Mouse (Mus musculus) forebrain, embryonic 15.5 days (tissue): ENCODE measurements around the gene Inpp5a. TPM values are rescaled to one million over a fixed set of nuclear protein-coding genes. Genes with fewer than 3 reads are reported as not detected.

Experiments used
- ATAC-seq: fragments of 200-750 bp; cut with Nextera tagmentation; replicated peaks from 2 replicates; pipeline ENCODE4 v1.8.0; 2017; ENCODE audit warnings: mild to moderate bottlenecking, moderate TSS enrichment, moderate library complexity
- H3K27ac ChIP-seq: fragments of 300-500 bp; sonication (generic); replicated peaks from 2 replicates; pipeline ENCODE4 v1.5.1; 2015; ENCODE audit warnings: mild to moderate bottlenecking, inconsistent platforms
- H3K27me3 ChIP-seq: fragments of 300-500 bp; sonication (generic); 2 replicates; pipeline ENCODE4 v1.6.1; 2015; ENCODE audit warnings: inconsistent platforms
- H3K36me3 ChIP-seq: fragments of 300-500 bp; sonication (generic); 2 replicates; pipeline ENCODE4 v1.6.1; 2015; ENCODE audit warnings: mild to moderate bottlenecking, inconsistent platforms
- H3K4me1 ChIP-seq: fragments of 300-500 bp; sonication (generic); 2 replicates; pipeline ENCODE4 v1.6.1; 2015; ENCODE audit warnings: inconsistent platforms
- H3K4me2 ChIP-seq: fragments of 300-500 bp; sonication (generic); replicated peaks from 2 replicates; pipeline ENCODE4 v1.6.1; 2015; ENCODE audit warnings: mild to moderate bottlenecking, inconsistent platforms
- H3K4me3 ChIP-seq: fragments of 300-500 bp; sonication (generic); 2 replicates; pipeline ENCODE4 v1.5.1; 2015; ENCODE audit warnings: mild to moderate bottlenecking, inconsistent platforms
- H3K9ac ChIP-seq: fragments of 300-500 bp; sonication (generic); replicated peaks from 2 replicates; pipeline ENCODE4 v1.6.1; 2015; ENCODE audit warnings: mild to moderate bottlenecking, inconsistent platforms
- H3K9me3 ChIP-seq: fragments of 300-500 bp; sonication (generic); 2 replicates; pipeline ENCODE4 v1.6.1; 2016; ENCODE audit warnings: inconsistent platforms
- WGBS: fragments of 180-500 bp; shearing (Covaris S2); methylation state at CpG from one replicate; pipeline ENCODE4 v1.1.7; 2015; ENCODE audit warnings: mixed read lengths; 5-methylcytosine and 5-hydroxymethylcytosine counted together
- polyA plus RNA-seq: library from polyadenylated mRNA; unstranded; fragments of >200 nt; fragmentation: Nextera tagmentation; extraction: Ambion mirVana; gene quantifications from 2 replicates; pipeline ENCODE4 v1.2.1, GENCODE M21; 2015

Inpp5a gene
- polyA plus RNA-seq, 1 experiment from 2014 or later: 12.7 TPM

- Histone ChIP-seq H3K9ac (no peak overlapping the region), H3K9me3 (no peaks in the 10 kb centered on the region), H3K36me3 (no peaks in the 10 kb centered on the region), H3K27ac (no peak overlapping the region), H3K4me1 (peaks cover 15% of the 10 kb centered on the region), H3K4me3 (no peak overlapping the region), H3K27me3 (peaks cover 24% of the 10 kb centered on the region), H3K4me2 (no peak overlapping the region)
- ATAC-seq: no peak
- 100% methylated on average over 1 of the region's 1 CpGs for WGBS
Measured at GRCm38 (mm10) chr7:139540601-139541000, 151.7 kb downstream of the Inpp5a start.

GRCm38 (mm10) chr7:139541422-139541821 lies 152.5 kb downstream of the Inpp5a start:
- no peak for ATAC-seq
- H3K36me3 ChIP-seq: no peaks in the 10 kb centered on the region
- H3K27ac ChIP-seq: no peak overlapping the region
- H3K27me3 ChIP-seq: peaks cover 23% of the 10 kb centered on the region; the same call in 1 of the 2 replicates
- WGBS: 83% methylated on average over 6 of the region's 6 CpGs
- H3K9ac ChIP-seq: no peak overlapping the region
- no peak overlapping the region for H3K4me3 ChIP-seq
- peaks cover 23% of the 10 kb centered on the region for H3K4me1 ChIP-seq
- H3K4me2 ChIP-seq: no peak overlapping the region
- no peaks in the 10 kb centered on the region for H3K9me3 ChIP-seq

DNA sequence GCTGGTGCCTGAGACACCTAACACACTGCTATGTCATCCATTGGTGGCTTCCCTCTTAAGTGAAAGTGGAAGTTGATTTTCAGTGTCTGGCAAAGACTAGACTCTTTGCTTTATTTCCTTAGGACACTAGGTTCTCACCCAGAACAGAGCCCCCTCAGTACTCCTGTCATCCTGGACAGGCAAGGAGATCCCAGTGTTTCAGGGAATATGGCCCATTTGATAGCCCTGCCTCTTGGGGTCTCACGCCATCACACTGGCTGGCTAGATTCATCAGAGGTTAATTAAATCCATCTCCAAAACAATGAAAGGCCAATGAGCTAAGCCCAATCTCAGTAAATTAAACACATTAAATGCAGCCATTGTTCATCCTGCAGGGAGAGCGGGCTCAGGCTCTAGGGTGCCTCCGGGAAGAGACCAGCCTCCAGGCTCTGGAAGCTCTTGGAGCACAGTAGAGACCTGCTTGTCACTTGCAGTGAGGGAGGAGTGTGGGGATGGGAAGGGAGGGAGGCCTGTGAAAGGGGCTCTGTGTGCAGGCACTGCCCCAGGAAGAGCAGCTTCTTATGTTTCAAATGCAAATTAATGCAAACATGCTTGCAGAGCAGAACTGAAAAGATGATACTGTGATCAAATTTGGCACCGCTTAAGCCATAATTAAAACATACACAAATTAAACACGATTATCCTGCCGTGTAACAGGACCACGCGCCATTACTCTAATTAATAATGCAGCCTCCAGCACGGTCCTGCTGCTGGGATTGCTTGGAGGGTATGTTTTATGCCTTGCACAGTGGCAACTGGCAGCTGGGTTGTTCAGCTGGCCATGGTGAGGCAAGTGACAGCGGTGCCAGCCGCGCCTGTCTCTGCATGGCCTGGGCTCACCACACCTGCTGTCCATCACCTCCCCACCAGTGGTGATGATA lies 156.1 kb downstream of the Inpp5a start:
- Histone ChIP-seq H3K9me3 (no peaks in the 10 kb centered on the region), H3K4me2 (peak overlapping the region; percentile 19; the same call in 1 of the 2 replicates), H3K4me1 (peaks cover 23% of the 10 kb centered on the region), H3K27ac (peak overlapping the region; percentile 59), H3K9ac (no peak overlapping the region), H3K27me3 (peaks cover 45% of the 10 kb centered on the region), H3K4me3 (no peak overlapping the region), H3K36me3 (no peaks in the 10 kb centered on the region)
- 7% methylated on average over 12 of the region's 12 CpGs for WGBS
- peak; percentile 98 for ATAC-seq

DNA sequence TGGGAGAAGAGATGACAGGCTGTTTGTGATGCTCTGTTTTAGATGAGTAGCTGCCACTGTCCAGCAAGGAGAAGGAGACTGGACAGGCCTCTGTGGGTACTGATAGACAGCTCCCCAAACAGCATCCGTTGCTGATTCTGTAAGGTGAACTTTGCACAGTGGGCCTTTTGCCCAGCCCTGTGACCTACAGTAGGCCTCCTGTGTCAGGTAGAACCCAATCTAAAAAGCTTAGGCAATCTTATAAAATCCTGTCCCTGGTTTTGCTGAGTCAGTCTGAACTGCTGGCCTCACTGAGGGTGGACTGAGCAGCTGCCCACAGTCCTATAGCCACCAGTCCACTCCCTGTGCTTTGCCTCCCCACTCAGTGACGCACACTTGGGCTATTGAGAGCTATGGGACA lies 158.4 kb downstream of the Inpp5a start:
- H3K36me3 ChIP-seq: no peaks in the 10 kb centered on the region
- 90% methylated on average over 2 of the region's 2 CpGs for WGBS
- H3K4me1 ChIP-seq: peaks cover 23% of the 10 kb centered on the region
- no peak overlapping the region for H3K4me2 ChIP-seq
- no peaks in the 10 kb centered on the region for H3K9me3 ChIP-seq
- no peak overlapping the region for H3K27ac ChIP-seq
- no peak overlapping the region for H3K4me3 ChIP-seq
- H3K27me3 ChIP-seq: peaks cover 41% of the 10 kb centered on the region
- no peak for ATAC-seq
- H3K9ac ChIP-seq: no peak overlapping the region

GRCm38 (mm10) chr7:139550086-139550783 lies 161.3 kb downstream of the Inpp5a start:
- peaks cover 12% of the 10 kb centered on the region for H3K4me1 ChIP-seq
- 85% methylated on average over 3 of the region's 3 CpGs for WGBS
- no peak overlapping the region for H3K4me3 ChIP-seq
- peaks cover 40% of the 10 kb centered on the region for H3K27me3 ChIP-seq
- H3K27ac ChIP-seq: no peak overlapping the region
- no peak overlapping the region for H3K4me2 ChIP-seq
- H3K9ac ChIP-seq: no peak overlapping the region
- ATAC-seq: no peak
- H3K9me3 ChIP-seq: no peaks in the 10 kb centered on the region
- no peaks in the 10 kb centered on the region for H3K36me3 ChIP-seq

DNA sequence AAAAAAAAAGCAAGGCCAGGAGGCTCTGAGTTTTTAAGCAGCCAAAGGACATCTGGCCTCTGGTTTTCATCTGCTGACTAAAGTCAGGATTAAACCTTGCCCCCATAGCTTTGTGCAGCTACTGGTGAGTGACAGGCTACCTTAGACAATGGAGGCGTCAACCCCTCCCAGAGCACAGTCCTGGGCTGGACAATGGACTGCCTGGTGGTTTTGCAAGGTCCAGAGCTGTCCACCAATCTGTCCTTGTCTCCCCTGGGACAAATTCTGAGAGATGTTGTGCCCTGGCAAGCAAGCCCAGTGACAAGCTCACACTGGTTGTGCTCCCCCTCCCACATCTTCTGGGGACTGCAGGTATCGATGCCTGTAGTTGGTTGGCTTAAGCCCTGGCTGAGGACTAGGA lies 162.6 kb downstream of the Inpp5a start:
- no peak for ATAC-seq
- Histone ChIP-seq H3K27me3 (peaks cover 35% of the 10 kb centered on the region), H3K4me2 (no peak overlapping the region), H3K27ac (no peak overlapping the region), H3K4me1 (peaks cover 4% of the 10 kb centered on the region), H3K9me3 (no peaks in the 10 kb centered on the region), H3K36me3 (no peaks in the 10 kb centered on the region), H3K9ac (no peak overlapping the region), H3K4me3 (no peak overlapping the region)
- 55% methylated on average over 2 of the region's 2 CpGs for WGBS

GRCm38 (mm10) chr7:139556331-139556730 lies 167.4 kb downstream of the Inpp5a start:
- no peaks in the 10 kb centered on the region for H3K36me3 ChIP-seq
- H3K4me1 ChIP-seq: peaks cover 11% of the 10 kb centered on the region
- no peak for ATAC-seq
- H3K4me2 ChIP-seq: no peak overlapping the region
- peak overlapping the region; percentile 37; the same call in 1 of the 2 replicates for H3K27ac ChIP-seq
- no peak overlapping the region for H3K4me3 ChIP-seq
- no peaks in the 10 kb centered on the region for H3K9me3 ChIP-seq
- WGBS: 17% methylated on average over 5 of the region's 5 CpGs
- peaks cover 4% of the 10 kb centered on the region; the same call in 1 of the 2 replicates for H3K27me3 ChIP-seq
- no peak overlapping the region for H3K9ac ChIP-seq

- Histone ChIP-seq H3K27ac (peak overlapping the region; percentile 37; the same call in 1 of the 2 replicates), H3K4me2 (no peak overlapping the region), H3K9me3 (no peaks in the 10 kb centered on the region), H3K4me1 (peaks cover 11% of the 10 kb centered on the region), H3K9ac (no peak overlapping the region), H3K4me3 (no peak overlapping the region), H3K36me3 (no peaks in the 10 kb centered on the region), H3K27me3 (peaks cover 4% of the 10 kb centered on the region; the same call in 1 of the 2 replicates)
- ATAC-seq: no peak
- 18% methylated on average over 10 of the region's 10 CpGs for WGBS
Measured at GRCm38 (mm10) chr7:139556746-139557526, 168.0 kb downstream of the Inpp5a start.

- Histone ChIP-seq H3K4me2 (no peak overlapping the region), H3K4me3 (no peak overlapping the region), H3K27me3 (no peaks in the 10 kb centered on the region; the same call in 1 of the 2 replicates), H3K27ac (no peak overlapping the region), H3K36me3 (no peaks in the 10 kb centered on the region), H3K9me3 (no peaks in the 10 kb centered on the region), H3K4me1 (peaks cover 11% of the 10 kb centered on the region), H3K9ac (no peak overlapping the region)
- no peak for ATAC-seq
- 94% methylated on average over 10 of the region's 10 CpGs for WGBS
Measured at GRCm38 (mm10) chr7:139559659-139560058, 170.8 kb downstream of the Inpp5a start.

GRCm38 (mm10) chr7:139563425-139563824 lies 174.5 kb downstream of the Inpp5a start:
- Histone ChIP-seq H3K27ac (no peak overlapping the region), H3K4me3 (no peak overlapping the region), H3K36me3 (no peaks in the 10 kb centered on the region), H3K9me3 (no peaks in the 10 kb centered on the region), H3K9ac (no peak overlapping the region), H3K4me2 (no peak overlapping the region), H3K4me1 (no peaks in the 10 kb centered on the region), H3K27me3 (no peaks in the 10 kb centered on the region)
- no peak for ATAC-seq
- WGBS: 69% methylated on average over 4 of the region's 4 CpGs

GRCm38 (mm10) chr7:139564161-139564560 lies 175.3 kb downstream of the Inpp5a start:
- no peak overlapping the region for H3K27ac ChIP-seq
- 97% methylated on average over 2 of the region's 2 CpGs for WGBS
- no peaks in the 10 kb centered on the region for H3K27me3 ChIP-seq
- H3K36me3 ChIP-seq: no peaks in the 10 kb centered on the region
- H3K4me2 ChIP-seq: no peak overlapping the region
- no peaks in the 10 kb centered on the region for H3K4me1 ChIP-seq
- no peaks in the 10 kb centered on the region for H3K9me3 ChIP-seq
- no peak overlapping the region for H3K4me3 ChIP-seq
- no peak overlapping the region for H3K9ac ChIP-seq
- ATAC-seq: no peak
